In genomic region chr7:139683706-139684552, GRCm38 (mm10) we compare ENCODE assay signal across 8 mouse cellular contexts. TPM values are rescaled to one million over a fixed set of nuclear protein-coding genes. Genes with fewer than 3 reads are reported as not detected.
DNase-seq lines count a peak whose midpoint lies in the region; ATAC-seq and TF ChIP-seq lines count a peak whose summit lies in the region.

Cfap46 (minus strand) TSS chr7:139683817.

- TF ChIP-seq POLR2A in brain, embryonic 14.5 days (IDR thresholded peaks at IDR 0.05; ENCODE audit: borderline replicate concordance, extremely low read depth, insufficient read depth, insufficient read length, poor library complexity, severe bottlenecking), result no peak

- H3K9me3 ChIP-seq in heart, embryonic 14.5 days (ENCODE audit: control insufficient read depth, low read length), result no peaks in the 10 kb centered on the region
- no peaks in the 10 kb centered on the region for H3K9me3 ChIP-seq in liver, embryonic 11.5 days (ENCODE audit: control insufficient read depth, low read length)
- no peaks in the 10 kb centered on the region for H3K9me3 ChIP-seq in stomach, postnatal 0 days (ENCODE audit: control insufficient read depth, low read length)

- DNase-seq in CD4-positive helper T cell, adult 2 months (ENCODE audit: low read depth, low spot score), result peak; percentile 73
- peak; percentile 92 for DNase-seq in brain, embryonic 14.5 days (ENCODE audit: low read depth)
- peak; percentile 51 for DNase-seq in fibroblast of lung, adult 2 months (ENCODE audit: low read depth)
- peak; percentile 94 for DNase-seq in kidney, postnatal 10 days
- DNase-seq in liver, embryonic 11.5 days (ENCODE audit: low spot score), result peak; percentile 70
- DNase-seq in naive thymus-derived CD4-positive, alpha-beta T cell, adult 2 months (ENCODE audit: low read depth), result peak; percentile 64
- DNase-seq in stomach, postnatal 0 days (ENCODE audit: low spot score), result peak; percentile 81

- H3K4me3 ChIP-seq in heart, embryonic 14.5 days (ENCODE audit: control insufficient read depth in 1 of 2, insufficient read depth in 1 of 2, low read depth in 1 of 2, low read length in 2 of 2), result peak within 1 kb of the TSS; percentile 50 to 83
- H3K4me3 ChIP-seq in liver, embryonic 11.5 days (ENCODE audit: low read depth, low read length), result peak within 1 kb of the TSS; percentile 60
- H3K4me3 ChIP-seq in stomach, postnatal 0 days (ENCODE audit: low read depth, low read length), result peak within 1 kb of the TSS; percentile 48

- peaks cover 0 to 6% of the 10 kb centered on the region in 2 experiments; a peak in 3 of 4 replicates for H3K4me1 ChIP-seq in heart, embryonic 14.5 days (ENCODE audit: control insufficient read depth in 2 of 2, insufficient read depth in 2 of 2, low read length in 2 of 2)
- no peaks in the 10 kb centered on the region for H3K4me1 ChIP-seq in liver, embryonic 11.5 days (replicated peaks; ENCODE audit: control insufficient read depth, insufficient read depth, low read length)
- no peaks in the 10 kb centered on the region for H3K4me1 ChIP-seq in stomach, postnatal 0 days (replicated peaks; ENCODE audit: control insufficient read depth, insufficient read depth)

- WGBS in heart, embryonic 14.5 days, result 2% methylated on average over 31 of the region's 31 CpGs
- 1% methylated on average over 31 of the region's 31 CpGs for WGBS in liver, embryonic 11.5 days
- WGBS in stomach, postnatal 0 days, result under 1% methylated on average over 31 of the region's 31 CpGs

- peak; percentile 62; the same call in 1 of the 2 replicates for ATAC-seq in heart, embryonic 14.5 days (ENCODE audit: insufficient number of reproducible peaks, insufficient read depth, low FRiP score, low read depth)
- ATAC-seq in liver, embryonic 11.5 days (replicated peaks; ENCODE audit: low FRiP score), result peak; percentile 78
- ATAC-seq in stomach, postnatal 0 days (ENCODE audit: low FRiP score, low TSS enrichment), result peak; percentile 85

- 0 out of 2 replicates have a peak, but pooled peaks cover 10% of the 10 kb centered on the region for H3K27me3 ChIP-seq in heart, embryonic 14.5 days (ENCODE audit: control insufficient read depth, insufficient read depth, low read length)
- H3K27me3 ChIP-seq in liver, embryonic 11.5 days (replicated peaks; ENCODE audit: control insufficient read depth, insufficient read depth, low read length), result peaks cover 5% of the 10 kb centered on the region; the same call in 1 of the 2 replicates
- H3K27me3 ChIP-seq in stomach, postnatal 0 days (ENCODE audit: control insufficient read depth, insufficient read depth, low read length), result no peaks in the 10 kb centered on the region

- no peak for TF ChIP-seq CTCF in brain, embryonic 14.5 days (IDR thresholded peaks at IDR 0.05; ENCODE audit: borderline replicate concordance, extremely low read depth, insufficient read depth, insufficient read length)
- TF ChIP-seq CTCF in stomach, postnatal 0 days (IDR thresholded peaks at IDR 0.05; ENCODE audit: low read depth), result no peak

- no peak within 1 kb of the TSS for H3K27ac ChIP-seq in heart, embryonic 14.5 days (replicated peaks in 1 of 2; ENCODE audit: control insufficient read depth in 1 of 2, insufficient read depth in 1 of 2, low read depth in 2 of 2, low read length in 2 of 2)
- no peak within 1 kb of the TSS for H3K27ac ChIP-seq in liver, embryonic 11.5 days (ENCODE audit: low read depth, low read length)
- H3K27ac ChIP-seq in stomach, postnatal 0 days (replicated peaks), result no peak within 1 kb of the TSS; the same call in 1 of the 2 replicates

- no peak for TF ChIP-seq EP300 in stomach, postnatal 0 days (optimal IDR thresholded peaks at IDR 0.05)

- H3K9ac ChIP-seq in heart, embryonic 14.5 days (ENCODE audit: low read length), result peak within 1 kb of the TSS; percentile 66
- peak within 1 kb of the TSS; percentile 23; the same call in 1 of the 2 replicates for H3K9ac ChIP-seq in liver, embryonic 11.5 days (ENCODE audit: low read depth, low read length)
- peak within 1 kb of the TSS; percentile 52 for H3K9ac ChIP-seq in stomach, postnatal 0 days (ENCODE audit: low read length)

- no peaks in the 10 kb centered on the region for H3K36me3 ChIP-seq in heart, embryonic 14.5 days (ENCODE audit: control insufficient read depth, insufficient read depth, low read length)
- no peaks in the 10 kb centered on the region for H3K36me3 ChIP-seq in liver, embryonic 11.5 days (ENCODE audit: control insufficient read depth, insufficient read depth, low read length)
- no peaks in the 10 kb centered on the region for H3K36me3 ChIP-seq in stomach, postnatal 0 days (ENCODE audit: control insufficient read depth, insufficient read depth, low read length)

- H3K4me2 ChIP-seq in heart, embryonic 14.5 days (ENCODE audit: low read length), result peak within 1 kb of the TSS; percentile 91
- H3K4me2 ChIP-seq in liver, embryonic 11.5 days, result peak within 1 kb of the TSS; percentile 79
- peak within 1 kb of the TSS; percentile 85 for H3K4me2 ChIP-seq in stomach, postnatal 0 days (replicated peaks; ENCODE audit: low read depth)

RNA-seq across cellular contexts. Expression of gene Cfap46, which starts in this region (rescaled TPM):
- polyA plus RNA-seq in brain, embryonic 14.5 days (2012; rRNA removed), result 3.4 and 4.6 TPM in 2 replicates
- polyA plus RNA-seq in heart, embryonic 14.5 days (2014; fragmentation: Nextera tagmentation; extraction: Ambion mirVana), result not detected in 2 replicates
- polyA plus RNA-seq in liver, embryonic 11.5 days (2014; fragmentation: Nextera tagmentation; extraction: Ambion mirVana), result not detected in 2 replicates
- polyA plus RNA-seq in stomach, postnatal 0 days (2015; fragmentation: Nextera tagmentation; extraction: Ambion mirVana), result 0.08 and 0.12 TPM in 2 replicates

Comparison
In these comparisons a context has a peak if more than half of its experiments do, and no peak if none do; other contexts are left out.
1. Peak in ATAC-seq, H3K4me3 ChIP-seq, H3K9ac ChIP-seq and H3K4me2 ChIP-seq in heart, embryonic 14.5 days; RNA of the gene not detected or under 1 TPM.
2. Peak in DNase-seq, ATAC-seq, H3K4me3 ChIP-seq, H3K9ac ChIP-seq and H3K4me2 ChIP-seq in liver, embryonic 11.5 days; RNA of the gene not detected or under 1 TPM.
3. Peak in DNase-seq, ATAC-seq, H3K4me3 ChIP-seq, H3K9ac ChIP-seq and H3K4me2 ChIP-seq in stomach, postnatal 0 days; RNA of the gene not detected or under 1 TPM.